ENCODE assay signal across 18 mouse cellular contexts in the genomic region with DNA sequence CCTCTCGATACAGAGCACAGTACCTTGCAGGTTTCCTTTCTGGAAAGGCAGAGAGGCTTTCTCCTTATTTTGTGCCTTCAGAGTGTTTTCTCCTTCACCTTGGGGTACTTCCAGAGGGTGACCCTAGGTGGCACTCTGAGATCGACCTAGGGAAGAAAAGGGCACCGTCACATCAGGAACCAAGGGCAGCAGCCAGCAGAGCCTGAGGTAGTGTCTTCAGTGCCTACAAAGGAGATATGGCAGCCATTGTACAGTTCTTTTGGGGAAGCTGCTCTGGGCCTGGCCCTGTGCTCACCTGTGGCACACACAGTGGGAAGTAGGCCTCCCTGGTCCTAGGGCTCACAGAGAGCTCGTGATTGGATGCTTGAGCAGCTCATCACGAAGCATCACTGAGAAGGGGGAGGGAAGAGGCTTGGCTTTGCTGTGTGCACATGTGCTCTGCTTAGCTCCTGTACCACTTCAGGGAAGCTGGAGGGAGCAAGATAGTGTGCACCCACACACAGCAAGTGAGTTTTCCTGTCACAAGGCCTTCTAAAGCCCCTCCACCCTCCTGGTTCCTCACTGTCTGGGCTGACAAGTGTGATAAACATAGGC. TPM values are rescaled to one million over a fixed set of nuclear protein-coding genes. Genes with fewer than 3 reads are reported as not detected.
A peak's percentile ranks its signal among the peaks of the same experiment; 100 is the strongest.
DNase-seq lines count a peak whose midpoint lies in the region; ATAC-seq and TF ChIP-seq lines count a peak whose summit lies in the region.
"Had no signal": no experiment of that assay in that cellular context is flagged by ENCODE, and none has a peak within 500 bp of the region (broad histone marks: within the 10 kb centered on the region; RNA-seq: fewer than 3 reads in every experiment).

No protein-coding gene starts in this region.

- DNase-seq in liver, embryonic 14.5 days (ENCODE audit: low read depth in 3 of 3, low spot score in 3 of 3): no peak
- peak; percentile 44 for DNase-seq in ES-CJ7 (ENCODE audit: low read depth, low spot score)
- DNase-seq in adrenal gland, postnatal 14 days: no peak
- DNase-seq in ovary, adult 18-20 months (ENCODE audit: low spot score): no peak
- DNase-seq: cerebellum, adult 11-12 months; gastrocnemius, postnatal 36 days; kidney, adult 8-10 months; layer of hippocampus, postnatal 36 days; left cerebral cortex, postnatal 4 days; liver, embryonic 13.5 days; right cerebral cortex, postnatal 4 days had no signal

- no peak overlapping the region for H3K4me2 ChIP-seq in liver, embryonic 14.5 days (ENCODE audit: low read depth)
- no peak overlapping the region for H3K4me2 ChIP-seq in liver, embryonic 12.5 days
- H3K4me2 ChIP-seq in forebrain, embryonic 12.5 days: no peak overlapping the region
- H3K4me2 ChIP-seq: heart, embryonic 15.5 days; liver, embryonic 13.5 days had no signal

- 87% methylated on average over 5 of the region's 5 CpGs for WGBS in liver, embryonic 14.5 days (ENCODE audit: insufficient replicate concordance)
- WGBS in liver, embryonic 12.5 days (ENCODE audit: insufficient replicate concordance): 82% methylated on average over 5 of the region's 5 CpGs
- WGBS in bone marrow, adult 2 months: 87% methylated on average over 5 of the region's 5 CpGs
- 91% methylated on average over 5 of the region's 5 CpGs for WGBS in forebrain, embryonic 12.5 days

- ATAC-seq in liver, embryonic 14.5 days (ENCODE audit: insufficient read depth): no peak
- ATAC-seq in liver, embryonic 12.5 days: no peak
- peak; percentile 65 for ATAC-seq in megakaryocyte progenitor cell, adult 5-6 weeks (replicated peaks; ENCODE audit: poor library complexity)
- ATAC-seq in forebrain, embryonic 12.5 days (ENCODE audit: low FRiP score): no peak
- ATAC-seq: lung, postnatal 0 days had no signal

- H3K36me3 ChIP-seq in liver, embryonic 14.5 days (replicated peaks; ENCODE audit: control insufficient read depth, insufficient read depth, low read depth): peaks cover 66% of the 10 kb centered on the region
- peaks cover 75% of the 10 kb centered on the region for H3K36me3 ChIP-seq in liver, embryonic 12.5 days
- H3K36me3 ChIP-seq in forebrain, embryonic 12.5 days (replicated peaks): peaks cover 60% of the 10 kb centered on the region

- no peak for TF ChIP-seq EP300 in liver, embryonic 14.5 days (IDR thresholded peaks at IDR 0.05; ENCODE audit: low read depth)

- H3K9ac ChIP-seq in liver, embryonic 14.5 days (replicated peaks): no peak overlapping the region
- no peak overlapping the region for H3K9ac ChIP-seq in liver, embryonic 12.5 days
- no peak overlapping the region for H3K9ac ChIP-seq in forebrain, embryonic 12.5 days
- H3K9ac ChIP-seq: heart, embryonic 15.5 days; liver, embryonic 13.5 days had no signal

- TF ChIP-seq CTCF in liver, embryonic 14.5 days (IDR thresholded peaks at IDR 0.05; ENCODE audit: low read depth): peak; percentile 28
- TF ChIP-seq CTCF in bone marrow, adult 2 months (IDR thresholded peaks at IDR 0.05; ENCODE audit: control insufficient read depth, insufficient read depth, low read length): peak; percentile 36; the same call in 1 of the 2 replicates

- H3K4me3 ChIP-seq in liver, embryonic 14.5 days (ENCODE audit: insufficient read depth in 1 of 2, low read depth in 2 of 2, low read length in 2 of 2): no peak overlapping the region
- H3K4me3 ChIP-seq in liver, embryonic 12.5 days: no peak overlapping the region
- no peak overlapping the region for H3K4me3 ChIP-seq in bone marrow, adult 2 months (replicated peaks; ENCODE audit: control insufficient read depth, low read depth, low read length)
- H3K4me3 ChIP-seq in forebrain, embryonic 12.5 days (replicated peaks): no peak overlapping the region
- H3K4me3 ChIP-seq: heart, embryonic 15.5 days; hindbrain, embryonic 10.5 days; liver, embryonic 13.5 days had no signal

- H3K4me1 ChIP-seq in liver, embryonic 14.5 days (replicated peaks; ENCODE audit: control insufficient read depth in 2 of 2, insufficient read depth in 2 of 2, low read length in 1 of 2): no peaks in the 10 kb centered on the region
- H3K4me1 ChIP-seq in liver, embryonic 12.5 days: peaks cover under 1% of the 10 kb centered on the region; the same call in 1 of the 2 replicates
- no peaks in the 10 kb centered on the region for H3K4me1 ChIP-seq in bone marrow, adult 2 months (ENCODE audit: control insufficient read depth, insufficient read depth, low read length)
- no peaks in the 10 kb centered on the region for H3K4me1 ChIP-seq in forebrain, embryonic 12.5 days
- H3K4me1 ChIP-seq: heart, embryonic 15.5 days; hindbrain, embryonic 10.5 days had no signal

- no peak for TF ChIP-seq POLR2A in bone marrow, adult 2 months (IDR thresholded peaks at IDR 0.05; ENCODE audit: borderline replicate concordance, control insufficient read depth, low read depth, low read length)

- no peaks in the 10 kb centered on the region for H3K27me3 ChIP-seq in liver, embryonic 14.5 days (ENCODE audit: control insufficient read depth, insufficient read depth, low read length)
- no peaks in the 10 kb centered on the region for H3K27me3 ChIP-seq in liver, embryonic 12.5 days (replicated peaks)
- H3K27me3 ChIP-seq in forebrain, embryonic 12.5 days: no peaks in the 10 kb centered on the region
- H3K27me3 ChIP-seq: heart, embryonic 15.5 days; liver, embryonic 13.5 days had no signal

- no peak overlapping the region for H3K27ac ChIP-seq in liver, embryonic 14.5 days
- H3K27ac ChIP-seq in liver, embryonic 12.5 days: no peak overlapping the region
- no peak overlapping the region for H3K27ac ChIP-seq in bone marrow, adult 2 months (ENCODE audit: control insufficient read depth, insufficient read depth, low read depth, low read length, poor library complexity)
- no peak overlapping the region for H3K27ac ChIP-seq in forebrain, embryonic 12.5 days
- H3K27ac ChIP-seq: heart, embryonic 15.5 days; hindbrain, embryonic 10.5 days; liver, embryonic 13.5 days had no signal

- H3K9me3 ChIP-seq in liver, embryonic 14.5 days (ENCODE audit: control insufficient read depth, low read length): no peaks in the 10 kb centered on the region
- no peaks in the 10 kb centered on the region for H3K9me3 ChIP-seq in liver, embryonic 12.5 days (replicated peaks)
- H3K9me3 ChIP-seq in forebrain, embryonic 12.5 days: no peaks in the 10 kb centered on the region
- H3K9me3 ChIP-seq: heart, embryonic 15.5 days; hindbrain, embryonic 10.5 days; liver, embryonic 13.5 days had no signal

RNA-seq across cellular contexts. Expression of a gene that starts 17.7 kb away (rescaled TPM):
- polyA plus RNA-seq in liver, embryonic 14.5 days (2012; rRNA removed): 23.5 and 23.7 TPM in 2 replicates
- polyA plus RNA-seq in liver, embryonic 14.5 days (2014; fragmentation: Nextera tagmentation; extraction: Ambion mirVana): 22.6 and 28.2 TPM in 2 replicates
- polyA plus RNA-seq in liver, embryonic 12.5 days (2016; fragmentation: Nextera tagmentation; extraction: Ambion mirVana): 48.3 and 50.0 TPM in 2 replicates
- polyA plus RNA-seq in bone marrow, adult 2 months (2011; ENCODE audit: insufficient read depth, insufficient read length, low replicate concordance, missing spikeins): 46.1 and 53.9 TPM in 2 replicates
- 31.0 and 34.5 TPM in 2 replicates for total RNA-seq in megakaryocyte progenitor cell, adult 5-6 weeks (2015)
- total RNA-seq in megakaryocyte progenitor cell, adult 5-6 weeks (2017): 48.2 and 58.6 TPM in 2 replicates
- 51.5 and 55.7 TPM in 2 replicates for polyA plus RNA-seq in forebrain, embryonic 12.5 days (2016; fragmentation: Nextera tagmentation; extraction: Ambion mirVana)
- total RNA-seq in adrenal gland, postnatal 14 days (2021): 26.1 and 35.8 TPM in 2 replicates

RNA-seq across cellular contexts. Expression of a gene that starts 20.6 kb away (rescaled TPM):
- polyA plus RNA-seq in liver, embryonic 14.5 days (2012; rRNA removed): 19.7 and 21.4 TPM in 2 replicates
- 13.0 and 13.2 TPM in 2 replicates for polyA plus RNA-seq in liver, embryonic 14.5 days (2014; fragmentation: Nextera tagmentation; extraction: Ambion mirVana)
- 37.7 and 38.3 TPM in 2 replicates for polyA plus RNA-seq in liver, embryonic 12.5 days (2016; fragmentation: Nextera tagmentation; extraction: Ambion mirVana)
- polyA plus RNA-seq in bone marrow, adult 2 months (2011; ENCODE audit: insufficient read depth, insufficient read length, low replicate concordance, missing spikeins): 15.3 and 20.4 TPM in 2 replicates
- total RNA-seq in megakaryocyte progenitor cell, adult 5-6 weeks (2015): 16.0 and 18.9 TPM in 2 replicates
- 25.1 and 26.2 TPM in 2 replicates for total RNA-seq in megakaryocyte progenitor cell, adult 5-6 weeks (2017)
- polyA plus RNA-seq in forebrain, embryonic 12.5 days (2016; fragmentation: Nextera tagmentation; extraction: Ambion mirVana): 24.1 and 24.5 TPM in 2 replicates
- total RNA-seq in adrenal gland, postnatal 14 days (2021): 38.0 and 43.9 TPM in 2 replicates

RNA-seq across cellular contexts. Expression of a gene that starts 34.0 kb away (rescaled TPM):
- polyA plus RNA-seq in liver, embryonic 14.5 days (2012; rRNA removed): 6.2 and 7.0 TPM in 2 replicates
- polyA plus RNA-seq in liver, embryonic 14.5 days (2014; fragmentation: Nextera tagmentation; extraction: Ambion mirVana): 1.6 TPM in 2 replicates
- polyA plus RNA-seq in liver, embryonic 12.5 days (2016; fragmentation: Nextera tagmentation; extraction: Ambion mirVana): 1.6 and 2.9 TPM in 2 replicates
- polyA plus RNA-seq in bone marrow, adult 2 months (2011; ENCODE audit: insufficient read depth, insufficient read length, low replicate concordance, missing spikeins): 63.2 and 147 TPM in 2 replicates
- 83.4 and 84.0 TPM in 2 replicates for total RNA-seq in megakaryocyte progenitor cell, adult 5-6 weeks (2015)
- total RNA-seq in megakaryocyte progenitor cell, adult 5-6 weeks (2017): 225 and 233 TPM in 2 replicates
- 6.2 and 8.6 TPM in 2 replicates for polyA plus RNA-seq in forebrain, embryonic 12.5 days (2016; fragmentation: Nextera tagmentation; extraction: Ambion mirVana)
- 61.1 and 78.0 TPM in 2 replicates for total RNA-seq in adrenal gland, postnatal 14 days (2021)

RNA-seq across cellular contexts. Expression of a gene that starts 37.7 kb away (rescaled TPM):
- polyA plus RNA-seq in liver, embryonic 14.5 days (2012; rRNA removed): 51.1 and 58.4 TPM in 2 replicates
- polyA plus RNA-seq in liver, embryonic 14.5 days (2014; fragmentation: Nextera tagmentation; extraction: Ambion mirVana): 142 and 148 TPM in 2 replicates
- 209 and 217 TPM in 2 replicates for polyA plus RNA-seq in liver, embryonic 12.5 days (2016; fragmentation: Nextera tagmentation; extraction: Ambion mirVana)
- polyA plus RNA-seq in bone marrow, adult 2 months (2011; ENCODE audit: insufficient read depth, insufficient read length, low replicate concordance, missing spikeins): 96.4 and 126 TPM in 2 replicates
- total RNA-seq in megakaryocyte progenitor cell, adult 5-6 weeks (2015): 197 and 207 TPM in 2 replicates
- 85.1 and 112 TPM in 2 replicates for total RNA-seq in megakaryocyte progenitor cell, adult 5-6 weeks (2017)
- 266 and 274 TPM in 2 replicates for polyA plus RNA-seq in forebrain, embryonic 12.5 days (2016; fragmentation: Nextera tagmentation; extraction: Ambion mirVana)
- 116 and 120 TPM in 2 replicates for total RNA-seq in adrenal gland, postnatal 14 days (2021)

RNA-seq across cellular contexts. Expression of a gene that starts 49.3 kb away (rescaled TPM):
- polyA plus RNA-seq in liver, embryonic 14.5 days (2012; rRNA removed): 4.0 and 4.6 TPM in 2 replicates
- 13.4 and 15.7 TPM in 2 replicates for polyA plus RNA-seq in liver, embryonic 14.5 days (2014; fragmentation: Nextera tagmentation; extraction: Ambion mirVana)
- polyA plus RNA-seq in liver, embryonic 12.5 days (2016; fragmentation: Nextera tagmentation; extraction: Ambion mirVana): 20.3 and 21.8 TPM in 2 replicates
- polyA plus RNA-seq in bone marrow, adult 2 months (2011; ENCODE audit: insufficient read depth, insufficient read length, low replicate concordance, missing spikeins): 7.4 and 13.3 TPM in 2 replicates
- total RNA-seq in megakaryocyte progenitor cell, adult 5-6 weeks (2015): 13.8 and 19.0 TPM in 2 replicates
- 47.9 and 65.2 TPM in 2 replicates for total RNA-seq in megakaryocyte progenitor cell, adult 5-6 weeks (2017)
- polyA plus RNA-seq in forebrain, embryonic 12.5 days (2016; fragmentation: Nextera tagmentation; extraction: Ambion mirVana): 89.3 and 90.6 TPM in 2 replicates
- total RNA-seq in adrenal gland, postnatal 14 days (2021): 21.9 and 24.8 TPM in 2 replicates
